Mouse (Mus musculus): ENCODE measurements around the gene Csmd2.

DNA sequence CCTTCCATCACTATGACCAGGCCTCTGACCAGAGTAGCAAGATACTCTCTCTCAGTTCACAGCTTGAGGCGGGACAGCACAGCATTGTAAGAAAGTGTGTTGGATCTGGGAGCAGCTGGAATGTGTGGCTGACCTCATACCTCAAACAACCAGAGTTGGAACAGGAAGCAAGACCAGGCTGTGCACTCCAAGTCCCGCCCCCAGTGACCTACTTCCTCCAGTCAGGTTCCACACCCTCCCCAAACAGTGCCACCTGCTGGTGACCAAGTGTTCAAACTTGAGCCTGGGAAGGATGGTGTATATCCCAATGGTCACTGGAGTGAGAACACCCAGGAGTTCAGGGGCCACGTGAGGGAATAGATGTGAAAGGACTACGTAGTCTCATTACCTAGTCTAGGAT lies 330.3 kb downstream of the Csmd2 start:
- TF ChIP-seq EP300 (optimal IDR thresholded peaks at IDR 0.05), result no peak
- peak; percentile 51 for TF ChIP-seq CTCF (IDR thresholded peaks at IDR 0.05; ENCODE audit: low read depth)
